Mouse (Mus musculus) erythroblast, embryonic 14.5 days (primary cell): ENCODE data around the gene Dzank1.

Source experiments
- GATA1 ChIP-seq: IDR thresholded peaks from 2 replicates; pipeline ENCODE4 v1.6.1; 2012; ENCODE audit warnings: low read length, inconsistent platforms, mixed read lengths
- TAL1 ChIP-seq: IDR thresholded peaks from 3 replicates; pipeline ENCODE4 v1.6.1; 2012; ENCODE audit warnings: low read length, inconsistent platforms, mixed read lengths

DNA sequence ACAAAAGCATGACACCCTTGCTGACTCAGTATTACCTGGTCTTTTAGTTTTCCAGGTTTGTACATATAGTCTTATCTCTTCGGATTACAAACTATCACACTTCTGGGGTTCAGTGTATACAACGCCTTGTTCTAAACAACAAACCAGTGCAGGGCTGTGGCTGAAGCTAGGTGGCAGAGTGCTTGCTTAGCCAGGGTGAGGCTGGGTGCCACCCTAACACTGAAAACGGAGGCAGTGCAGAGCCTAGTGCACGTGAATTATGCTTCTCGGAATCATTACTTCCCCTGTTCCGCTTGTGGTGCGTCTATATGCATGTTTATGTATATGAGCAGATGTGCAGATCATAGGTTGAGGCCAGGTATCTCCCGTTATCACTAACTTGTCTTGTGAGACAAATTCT lies 98.6 kb downstream of the Dzank1 start:
- no peak for TF ChIP-seq TAL1
- no peak for TF ChIP-seq GATA1
